In the genomic region with DNA sequence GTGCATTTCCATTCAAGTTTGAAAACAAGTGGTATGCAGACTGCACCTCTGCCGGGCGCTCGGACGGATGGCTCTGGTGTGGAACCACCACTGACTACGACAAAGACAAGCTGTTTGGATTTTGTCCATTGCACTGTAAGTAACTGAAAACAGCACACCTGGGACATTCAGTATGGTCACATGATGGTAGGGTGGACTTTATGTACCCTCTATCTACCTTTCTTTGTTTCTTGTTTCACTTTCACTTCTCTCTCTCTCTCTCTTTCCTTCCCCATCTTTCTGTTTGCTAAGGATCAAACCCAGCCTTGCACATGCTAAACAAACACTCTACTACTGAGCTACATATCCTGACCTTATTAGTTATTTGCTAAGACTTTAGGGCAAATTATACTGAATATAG, we compare ENCODE assay signal across 20 mouse cellular contexts. TPM values are rescaled to one million over a fixed set of nuclear protein-coding genes. Genes with fewer than 3 reads are reported as not detected.
DNase-seq lines count a peak whose midpoint lies in the region; ATAC-seq and TF ChIP-seq lines count a peak whose summit lies in the region.
"Had no signal": no experiment of that assay in that cellular context is flagged by ENCODE, and none has a peak within 500 bp of the region (broad histone marks: within the 10 kb centered on the region; RNA-seq: fewer than 3 reads in every experiment).

No protein-coding gene starts in this region.

- peak overlapping the region; percentile 1 for H3K4me2 ChIP-seq in liver, postnatal 0 days (ENCODE audit: low read depth, low read length)
- no peak overlapping the region for H3K4me2 ChIP-seq in forebrain, embryonic 16.5 days (ENCODE audit: low read length)
- H3K4me2 ChIP-seq: forebrain, embryonic 15.5 days; heart, embryonic 12.5 days; limb, embryonic 15.5 days; lung, embryonic 15.5 days; neural tube, embryonic 15.5 days had no signal

- H3K4me3 ChIP-seq in liver, postnatal 0 days (ENCODE audit: low read depth, low read length) = no peak overlapping the region
- peak overlapping the region; percentile 39 for H3K4me3 ChIP-seq in bone marrow, adult 2 months (replicated peaks; ENCODE audit: control insufficient read depth, low read depth, low read length)
- H3K4me3 ChIP-seq in forebrain, embryonic 16.5 days (replicated peaks; ENCODE audit: low read length) = no peak overlapping the region
- no peak overlapping the region for H3K4me3 ChIP-seq in heart, embryonic 10.5 days
- H3K4me3 ChIP-seq: embryonic facial prominence, embryonic 10.5 days; erythroblast, embryonic 14.5 days; forebrain, embryonic 15.5 days; heart, embryonic 12.5 days; limb, embryonic 15.5 days; lung, embryonic 15.5 days; neural tube, embryonic 15.5 days had no signal

- ATAC-seq in liver, postnatal 0 days = no peak
- peak; percentile 41 for ATAC-seq in megakaryocyte, adult 5-6 weeks (ENCODE audit: poor library complexity, severe bottlenecking)
- no peak for ATAC-seq in forebrain, embryonic 16.5 days
- ATAC-seq: forebrain, embryonic 15.5 days had no signal

- TF ChIP-seq POLR2A in bone marrow, adult 2 months (IDR thresholded peaks at IDR 0.05; ENCODE audit: borderline replicate concordance, control insufficient read depth, low read depth, low read length) = no peak

- no peaks in the 10 kb centered on the region for H3K27me3 ChIP-seq in liver, postnatal 0 days (ENCODE audit: insufficient read depth, low read length)
- H3K27me3 ChIP-seq in forebrain, embryonic 16.5 days (replicated peaks; ENCODE audit: control insufficient read depth, insufficient read depth, low read length) = no peaks in the 10 kb centered on the region
- no peaks in the 10 kb centered on the region for H3K27me3 ChIP-seq in heart, embryonic 10.5 days (ENCODE audit: insufficient read depth, poor library complexity, severe bottlenecking)
- H3K27me3 ChIP-seq: forebrain, embryonic 15.5 days; heart, embryonic 12.5 days; limb, embryonic 15.5 days; lung, embryonic 15.5 days; neural tube, embryonic 15.5 days had no signal

- no peaks in the 10 kb centered on the region for H3K9me3 ChIP-seq in liver, postnatal 0 days (ENCODE audit: low read length)
- no peaks in the 10 kb centered on the region for H3K9me3 ChIP-seq in forebrain, embryonic 16.5 days (ENCODE audit: control insufficient read depth, low read length)
- H3K9me3 ChIP-seq in heart, embryonic 10.5 days = no peaks in the 10 kb centered on the region
- H3K9me3 ChIP-seq: embryonic facial prominence, embryonic 10.5 days; forebrain, embryonic 15.5 days; heart, embryonic 12.5 days; limb, embryonic 15.5 days; lung, embryonic 15.5 days; neural tube, embryonic 15.5 days had no signal

- WGBS in liver, postnatal 0 days (ENCODE audit: insufficient replicate concordance) = 87% methylated on average over 5 of the region's 5 CpGs
- 71% methylated on average over 5 of the region's 5 CpGs for WGBS in bone marrow, adult 2 months
- 95% methylated on average over 5 of the region's 5 CpGs for WGBS in forebrain, embryonic 16.5 days
- 91% methylated on average over 5 of the region's 5 CpGs for WGBS in heart, embryonic 10.5 days

- H3K36me3 ChIP-seq in liver, postnatal 0 days (replicated peaks; ENCODE audit: insufficient read depth, low read length) = no peaks in the 10 kb centered on the region
- H3K36me3 ChIP-seq in forebrain, embryonic 16.5 days (ENCODE audit: control insufficient read depth, insufficient read depth) = no peaks in the 10 kb centered on the region
- H3K36me3 ChIP-seq in heart, embryonic 10.5 days = no peaks in the 10 kb centered on the region
- H3K36me3 ChIP-seq: embryonic facial prominence, embryonic 10.5 days; forebrain, embryonic 15.5 days; heart, embryonic 12.5 days; limb, embryonic 15.5 days; lung, embryonic 15.5 days; neural tube, embryonic 15.5 days had no signal

- no peak overlapping the region; the same call in 1 of the 2 replicates for H3K27ac ChIP-seq in liver, postnatal 0 days (ENCODE audit: low read depth)
- peak overlapping the region; percentile 48; the same call in 1 of the 2 replicates for H3K27ac ChIP-seq in bone marrow, adult 2 months (ENCODE audit: control insufficient read depth, insufficient read depth, low read depth, low read length, poor library complexity)
- no peak overlapping the region for H3K27ac ChIP-seq in forebrain, embryonic 16.5 days (ENCODE audit: low read length)
- H3K27ac ChIP-seq in heart, embryonic 10.5 days = no peak overlapping the region
- H3K27ac ChIP-seq: embryonic facial prominence, embryonic 10.5 days; forebrain, embryonic 15.5 days; limb, embryonic 15.5 days; lung, embryonic 15.5 days; neural tube, embryonic 15.5 days had no signal

- DNase-seq in liver, postnatal 0 days = no peak
- DNase-seq in liver = no peak
- no peak for DNase-seq in urinary bladder, adult 2 months (ENCODE audit: low spot score)
- DNase-seq in layer of hippocampus, postnatal 36 days = no peak
- DNase-seq in heart, embryonic 10.5 days (ENCODE audit: low spot score) = no peak
- DNase-seq: cerebellum, postnatal 10 days; gastrocnemius, postnatal 25 days; heart, postnatal 4 days; kidney, postnatal 14 days; layer of hippocampus, adult 9-11 months had no signal

- H3K9ac ChIP-seq in liver, postnatal 0 days (replicated peaks) = no peak overlapping the region
- H3K9ac ChIP-seq in forebrain, embryonic 16.5 days (replicated peaks; ENCODE audit: low read depth, low read length) = no peak overlapping the region
- H3K9ac ChIP-seq: forebrain, embryonic 15.5 days; heart, embryonic 12.5 days; limb, embryonic 15.5 days; lung, embryonic 15.5 days; neural tube, embryonic 15.5 days had no signal

- no peak for TF ChIP-seq CTCF in liver, postnatal 0 days (IDR thresholded peaks at IDR 0.05; ENCODE audit: low read depth)
- TF ChIP-seq CTCF in bone marrow, adult 2 months (IDR thresholded peaks at IDR 0.05; ENCODE audit: control insufficient read depth, insufficient read depth, low read length) = no peak

- TF ChIP-seq EP300 in liver, postnatal 0 days (IDR thresholded peaks at IDR 0.05; ENCODE audit: low read depth) = no peak

- H3K4me1 ChIP-seq in liver, postnatal 0 days (ENCODE audit: insufficient read depth) = peaks cover 7% of the 10 kb centered on the region
- peaks cover 6% of the 10 kb centered on the region for H3K4me1 ChIP-seq in bone marrow, adult 2 months (ENCODE audit: control insufficient read depth, insufficient read depth, low read length)
- H3K4me1 ChIP-seq in forebrain, embryonic 16.5 days (replicated peaks; ENCODE audit: control insufficient read depth, insufficient read depth, low read length) = no peaks in the 10 kb centered on the region
- peaks cover 4% of the 10 kb centered on the region for H3K4me1 ChIP-seq in heart, embryonic 10.5 days
- H3K4me1 ChIP-seq: embryonic facial prominence, embryonic 10.5 days; forebrain, embryonic 15.5 days; limb, embryonic 15.5 days; lung, embryonic 15.5 days; neural tube, embryonic 15.5 days had no signal

RNA-seq across cellular contexts. Expression of a gene that starts 15.0 kb away (rescaled TPM):
- polyA plus RNA-seq in liver, postnatal 0 days (2015; fragmentation: Nextera tagmentation; extraction: Ambion mirVana) = 13.6 and 14.5 TPM in 2 replicates
- 7.9 and 13.4 TPM in 2 replicates for polyA plus RNA-seq in bone marrow, adult 2 months (2011; ENCODE audit: insufficient read depth, insufficient read length, low replicate concordance, missing spikeins)
- total RNA-seq in megakaryocyte, adult 5-6 weeks (2015) = 5.9 and 8.7 TPM in 2 replicates
- 10.3 and 11.3 TPM in 2 replicates for total RNA-seq in megakaryocyte, adult 5-6 weeks (2017)
- 23.8 and 27.5 TPM in 2 replicates for polyA plus RNA-seq in urinary bladder, adult 2 months (2012; rRNA removed)
- total RNA-seq in layer of hippocampus, postnatal 36 days (2021) = 1 to 10 TPM; 3.3 to 5.1 TPM
- 4.1 and 6.8 TPM in 2 replicates for polyA plus RNA-seq in forebrain, embryonic 16.5 days (2015; fragmentation: Nextera tagmentation; extraction: Ambion mirVana)
- 0.54 and 1.6 TPM in 2 replicates for polyA plus RNA-seq in heart, embryonic 10.5 days (2016; fragmentation: Nextera tagmentation; extraction: Ambion mirVana)
